Comparison of ENCODE assay signal across 20 mouse cellular contexts in genomic region chr12:72315732-72316465, GRCm38 (mm10).
DNase-seq lines count a peak whose midpoint lies in the region; ATAC-seq lines count a peak whose summit lies in the region.
"Had no signal": no experiment of that assay in that cellular context is flagged by ENCODE, and none has a peak within 500 bp of the region (broad histone marks: within the 10 kb centered on the region; RNA-seq: fewer than 3 reads in every experiment).

No protein-coding gene starts in this region.

- no peaks in the 10 kb centered on the region for H3K36me3 ChIP-seq in midbrain, embryonic 16.5 days (ENCODE audit: control insufficient read depth, insufficient read depth, low read length)
- no peaks in the 10 kb centered on the region for H3K36me3 ChIP-seq in liver, embryonic 11.5 days (ENCODE audit: control insufficient read depth, insufficient read depth, low read length)
- H3K36me3 ChIP-seq: forebrain, embryonic 10.5 days; limb, embryonic 15.5 days; neural tube, embryonic 12.5 days; stomach, embryonic 15.5 days had no signal

- no peaks in the 10 kb centered on the region for H3K9me3 ChIP-seq in midbrain, embryonic 16.5 days (replicated peaks; ENCODE audit: control insufficient read depth, low read length, poor library complexity, severe bottlenecking)
- no peaks in the 10 kb centered on the region for H3K9me3 ChIP-seq in liver, embryonic 11.5 days (ENCODE audit: control insufficient read depth, low read length)
- H3K9me3 ChIP-seq: forebrain, embryonic 10.5 days; limb, embryonic 15.5 days; neural tube, embryonic 12.5 days; stomach, embryonic 15.5 days had no signal

- H3K27ac ChIP-seq in midbrain, embryonic 16.5 days (ENCODE audit: low read length): no peak overlapping the region
- no peak overlapping the region for H3K27ac ChIP-seq in liver, embryonic 11.5 days (ENCODE audit: low read depth, low read length)
- H3K27ac ChIP-seq: forebrain, embryonic 10.5 days; gastrocnemius, adult 2 months; limb, embryonic 15.5 days; neural tube, embryonic 12.5 days; stomach, embryonic 15.5 days had no signal

- H3K4me3 ChIP-seq in midbrain, embryonic 16.5 days (ENCODE audit: low read depth, low read length): no peak overlapping the region
- no peak overlapping the region for H3K4me3 ChIP-seq in liver, embryonic 11.5 days (ENCODE audit: low read depth, low read length)
- H3K4me3 ChIP-seq: forebrain, embryonic 10.5 days; gastrocnemius, adult 2 months; limb, embryonic 15.5 days; neural tube, embryonic 12.5 days; stomach, embryonic 15.5 days had no signal

- no peaks in the 10 kb centered on the region for H3K27me3 ChIP-seq in midbrain, embryonic 16.5 days (ENCODE audit: control insufficient read depth, insufficient read depth, low read depth, low read length)
- H3K27me3 ChIP-seq in liver, embryonic 11.5 days (replicated peaks; ENCODE audit: control insufficient read depth, insufficient read depth, low read length): no peaks in the 10 kb centered on the region
- H3K27me3 ChIP-seq: limb, embryonic 15.5 days; neural tube, embryonic 12.5 days; stomach, embryonic 15.5 days had no signal

- peak; percentile 52 for DNase-seq in heart, adult 11 months
- no peak for DNase-seq in heart, postnatal 4 days
- DNase-seq in brain, adult 2 months (ENCODE audit: low read depth, low spot score): peak; percentile 63
- DNase-seq in cerebellum, postnatal 10 days: peak; percentile 46 to 65
- DNase-seq in liver, embryonic 11.5 days (ENCODE audit: low spot score): no peak
- DNase-seq in urinary bladder, postnatal 25 days (ENCODE audit: low spot score): no peak
- DNase-seq: adrenal gland, adult 2 months; gastrocnemius, adult 2 months; heart, postnatal 10 days; kidney, adult 2 months; kidney, postnatal 25 days; thymus, adult 18-20 months had no signal

- H3K4me1 ChIP-seq in midbrain, embryonic 16.5 days (ENCODE audit: control insufficient read depth, insufficient read depth, low read length): peaks cover 6% of the 10 kb centered on the region
- no peaks in the 10 kb centered on the region for H3K4me1 ChIP-seq in liver, embryonic 11.5 days (replicated peaks; ENCODE audit: control insufficient read depth, insufficient read depth, low read length)
- H3K4me1 ChIP-seq: forebrain, embryonic 10.5 days; neural tube, embryonic 12.5 days; stomach, embryonic 15.5 days had no signal

- no peak overlapping the region for H3K9ac ChIP-seq in midbrain, embryonic 16.5 days (ENCODE audit: low read depth, low read length)
- no peak overlapping the region for H3K9ac ChIP-seq in liver, embryonic 11.5 days (ENCODE audit: low read depth, low read length)
- H3K9ac ChIP-seq: limb, embryonic 15.5 days; neural tube, embryonic 12.5 days; stomach, embryonic 15.5 days had no signal

- 54% methylated on average over 15 of the region's 15 CpGs for WGBS in midbrain, embryonic 16.5 days
- 75% methylated on average over 15 of the region's 15 CpGs for WGBS in liver, embryonic 11.5 days

- no peak overlapping the region; the same call in 1 of the 2 replicates for H3K4me2 ChIP-seq in midbrain, embryonic 16.5 days (ENCODE audit: low read length)
- H3K4me2 ChIP-seq in liver, embryonic 11.5 days: no peak overlapping the region
- H3K4me2 ChIP-seq: heart, embryonic 11.5 days; limb, embryonic 15.5 days; neural tube, embryonic 12.5 days; stomach, embryonic 15.5 days had no signal

- ATAC-seq in midbrain, embryonic 16.5 days: peak; percentile 54; the same call in 1 of the 2 replicates
- ATAC-seq in liver, embryonic 11.5 days (replicated peaks; ENCODE audit: low FRiP score): no peak
- ATAC-seq: inflammation-experienced regulatory T-cells, adult 6 months; lung, postnatal 0 days had no signal

Comparison
In these comparisons a context has a peak if more than half of its experiments do, and no peak if none do; other contexts are left out.
1. DNase-seq: peak in heart, adult 11 months (single experiment), brain, adult 2 months (single experiment) and cerebellum, postnatal 10 days (2 of 2); none in heart, postnatal 4 days (single experiment), liver, embryonic 11.5 days (single experiment) and urinary bladder, postnatal 25 days (single experiment).